Mouse (Mus musculus) effector memory CD4-positive, alpha-beta T cell, adult 7 months (primary cell): Measurements from ENCODE around the gene Timp3. TPM values are rescaled to one million over a fixed set of nuclear protein-coding genes. Genes with fewer than 3 reads are reported as not detected.

Experiments used
- polyA plus RNA-seq: library from polyadenylated mRNA; unstranded; fragments of 100-300 nt; shearing (Covaris generic); gene quantifications from one replicate; pipeline ENCODE4 v1.2.1, GENCODE M21; 2017

The Timp3 gene
- polyA plus RNA-seq, result not detected

DNA sequence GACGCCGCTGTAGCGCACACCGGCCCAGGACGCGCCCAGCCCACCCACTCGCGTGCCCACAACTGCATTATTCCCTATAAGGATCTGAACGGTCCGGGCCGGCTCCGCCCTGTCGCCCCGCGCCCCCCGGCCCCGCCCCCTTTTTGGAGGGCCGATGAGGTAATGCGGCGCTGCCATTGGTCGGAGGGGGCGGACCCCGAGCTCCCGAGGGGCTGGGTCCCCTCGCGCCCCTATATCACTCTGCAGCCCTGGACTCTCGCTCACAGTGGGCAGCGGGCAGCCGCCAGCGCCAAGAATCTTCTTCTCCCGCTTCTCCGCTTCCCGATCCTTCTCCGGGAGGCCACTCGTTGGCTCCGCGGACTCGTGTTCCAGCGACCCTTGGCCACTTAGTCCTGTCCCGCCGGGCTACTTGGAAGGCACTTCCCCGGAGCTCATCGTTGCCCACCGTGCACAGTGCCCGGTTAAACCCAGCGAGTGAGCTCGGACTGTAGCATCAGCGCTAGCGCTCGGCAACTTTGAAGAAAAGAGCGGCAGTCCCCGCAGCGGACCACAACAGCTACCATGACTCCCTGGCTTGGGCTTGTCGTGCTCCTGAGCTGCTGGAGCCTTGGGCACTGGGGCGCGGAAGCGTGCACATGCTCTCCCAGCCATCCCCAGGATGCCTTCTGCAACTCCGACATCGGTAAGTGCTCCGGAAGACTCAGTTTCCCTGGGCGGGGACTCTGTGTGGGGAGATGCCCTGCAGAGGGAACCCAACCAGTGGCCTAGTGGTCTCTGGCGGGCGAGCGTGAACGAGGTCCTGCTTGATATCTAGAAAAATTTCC lies at the start of gene Timp3:
Gene Timp3 (plus strand): TSS at position 80 of the 824 bp plus-strand sequence.

Other genes with a start within 250 kb of the Timp3 start
- gene Syn3, start 198.5 kb downstream of the Timp3 start, polyA plus RNA-seq, result 0.10 TPM